Mouse (Mus musculus) MEL (cell line): ENCODE results near the gene Xpnpep1. TPM values are rescaled to one million over a fixed set of nuclear protein-coding genes. Genes with fewer than 3 reads are reported as not detected.

ENCODE experiments used
- polyA plus RNA-seq, 2 experiments: library from polyadenylated mRNA; stranded (reverse) in 1 of 2; unstranded in 1 of 2; fragments of >175 nt in 1 of 2; fragments of >200 nt in 1 of 2; gene quantifications; 2 replicates each; pipeline versions ENCODE4 v1.2.1 to v1.2.4; 2012; ENCODE audit warnings: low replicate concordance in 2 of 2, low read depth in 1 of 2; ENCODE audit not compliant: insufficient read length in 2 of 2, insufficient read depth in 1 of 2, missing spikeins in 1 of 2
- total RNA-seq: library from RNA; depleted of rRNA; stranded (reverse); fragments of 300-350 nt; gene quantifications from 2 replicates; pipeline ENCODE4 v1.2.3, GENCODE M21; 2012; rRNA removed

The Xpnpep1 gene
- total and polyA plus RNA-seq, 3 experiments = 428 to 531 (median 526) TPM

Other genes starting within 250 kb of the Xpnpep1 start
- 14.0 and 33.0 TPM in 2 replicates for gene Add3, start 100.2 kb upstream of the Xpnpep1 start, total RNA-seq
- gene Add3, start 100.2 kb upstream of the Xpnpep1 start, polyA plus RNA-seq = 10 to 100 TPM in 1 of 2 experiments, not detected in 1; 52.9 TPM